Mouse (Mus musculus): ENCODE measurements around the gene Gzmd. TPM values are rescaled to one million over a fixed set of nuclear protein-coding genes. Genes with fewer than 3 reads are reported as not detected.

Gzmd gene
- polyA plus RNA-seq (2017; shearing (Covaris generic)): under 1 TPM in 1 of 2 experiments, not detected in 1; 0.29 TPM

DNA sequence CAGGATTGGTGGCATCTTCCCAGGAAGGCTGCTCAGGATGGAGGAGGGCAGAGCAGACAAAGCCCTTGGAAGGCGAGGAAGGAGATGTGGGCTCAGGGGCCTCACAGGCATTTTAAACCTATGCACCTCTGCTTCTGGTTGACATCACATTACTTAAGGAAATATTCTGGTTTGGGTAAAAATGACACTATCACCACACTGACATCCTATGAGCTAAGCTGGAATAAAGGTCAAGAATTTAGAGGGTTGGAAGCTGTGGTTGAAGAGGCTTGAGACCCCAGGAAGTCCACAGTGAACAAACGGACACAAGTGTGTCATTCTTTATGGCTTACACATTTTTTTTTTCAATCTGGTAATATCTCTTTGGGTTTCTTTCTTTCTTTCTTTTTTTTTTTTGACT is at the start of gene Gzmd:
Gene Gzmd (minus strand): TSS at position 101 of the 400 bp plus-strand sequence.

DNA sequence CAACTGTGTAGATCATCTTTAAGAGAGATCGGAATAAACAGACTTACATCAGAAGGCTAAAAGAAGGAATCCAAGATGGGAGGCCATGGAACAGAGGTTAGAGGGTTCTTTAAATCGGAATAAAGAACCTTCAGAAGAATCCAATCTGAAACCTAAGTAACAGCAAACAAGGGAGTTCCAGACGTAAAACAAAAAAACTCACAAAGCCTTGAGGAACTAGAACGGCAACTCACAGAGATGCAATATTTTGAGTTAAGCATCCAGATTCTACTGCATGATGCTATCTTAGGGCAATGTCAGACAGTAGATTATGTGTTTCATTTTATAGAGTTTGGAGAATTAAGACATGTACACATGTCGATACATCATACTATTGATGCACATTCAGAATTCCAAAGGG is 42.1 kb upstream of the Gzmd start, which contains the start of gene Gzmn:
Gene Gzmn (minus strand): TSS at position 101 of the 400 bp plus-strand sequence.

DNA sequence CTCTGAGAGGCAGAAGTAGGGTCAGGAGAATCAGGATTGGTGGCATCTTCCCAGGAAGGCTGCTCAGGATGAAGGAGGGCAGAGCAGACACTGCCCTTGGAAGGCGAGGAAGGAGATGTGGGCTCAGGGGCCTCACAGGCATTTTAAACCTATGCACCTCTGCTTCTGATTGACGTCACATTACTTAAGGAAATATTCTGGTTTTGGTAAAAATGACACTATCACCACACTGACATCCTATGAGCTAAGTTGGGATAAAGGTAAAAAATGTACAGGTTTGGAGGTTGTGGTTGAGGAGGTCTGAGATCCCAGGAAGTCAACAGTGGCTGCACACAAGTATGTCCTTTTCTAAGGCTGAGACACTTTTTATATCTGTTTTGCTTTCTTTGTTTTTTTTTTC is 27.1 kb upstream of the Gzmd start, which contains the start of gene Gzmg:
Gene Gzmg (minus strand): TSS at position 101 of the 400 bp plus-strand sequence.

DNA sequence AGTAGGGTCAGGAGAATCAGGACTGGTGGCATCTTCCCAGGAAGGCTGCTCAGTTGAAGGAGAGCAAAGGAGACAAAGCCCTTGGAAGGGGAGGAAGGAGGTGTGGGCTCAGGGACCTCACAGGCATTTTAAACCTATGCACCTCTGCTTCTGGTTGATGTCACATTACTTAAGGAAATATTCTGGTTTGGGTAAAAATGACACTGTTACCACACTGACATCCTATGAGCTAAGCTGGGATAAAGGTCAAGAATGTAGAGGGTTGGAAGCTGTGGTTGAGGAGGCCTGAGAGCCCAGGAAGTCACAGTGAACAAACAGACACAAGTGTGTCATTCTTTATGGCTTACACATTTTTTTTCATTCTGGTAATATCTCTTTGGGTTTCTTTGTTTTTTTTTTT is 11.9 kb downstream of the Gzmd start, which contains the start of gene Gzme:
Gene Gzme (minus strand): TSS at position 101 of the 400 bp plus-strand sequence.

DNA sequence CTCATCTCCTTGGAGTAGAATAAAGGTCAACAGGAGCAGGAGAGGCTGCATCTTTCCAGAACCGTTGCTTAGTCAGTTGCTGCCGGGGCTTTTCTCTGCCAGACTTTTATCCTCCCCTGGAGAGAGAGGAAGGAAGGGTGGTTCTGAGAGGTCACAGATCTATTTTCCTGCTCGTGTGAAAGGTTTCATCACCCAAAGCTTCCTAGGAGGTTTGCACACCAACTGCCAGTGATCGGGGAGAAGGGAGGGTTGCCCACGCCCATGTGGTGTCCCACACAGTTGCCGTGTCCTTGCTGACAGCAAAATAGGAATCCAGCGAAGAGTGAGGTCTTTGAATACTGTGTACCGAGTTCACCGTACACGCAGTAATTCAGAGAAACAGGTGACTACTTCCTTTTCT is 30.0 kb downstream of the Gzmd start, which contains the start of gene Ctsg:
Gene Ctsg (minus strand): TSS at position 189 of the 400 bp plus-strand sequence.

DNA sequence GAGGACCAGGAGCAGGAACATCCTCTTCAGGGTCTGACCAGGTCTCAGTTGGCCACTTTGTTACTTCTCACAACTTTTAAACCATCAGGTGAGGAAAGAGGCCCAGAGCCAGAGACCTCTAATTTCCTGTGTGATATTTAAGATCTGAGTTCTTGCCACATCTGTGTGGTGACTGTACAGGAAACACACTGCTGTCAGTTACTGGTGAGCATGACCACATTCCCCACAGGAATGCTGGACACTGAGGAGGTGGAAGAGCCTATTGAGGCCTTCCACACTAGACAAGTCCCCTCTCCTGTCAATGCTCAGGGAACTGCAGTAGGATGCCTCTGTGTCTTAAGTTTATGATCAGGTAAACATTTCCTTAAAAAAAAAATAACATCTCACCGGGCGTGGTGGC is 47.2 kb downstream of the Gzmd start, which contains the start of gene Mcpt8:
Gene Mcpt8 (minus strand): TSS at position 107 of the 400 bp plus-strand sequence.

Other genes with a start within 250 kb of the Gzmd start
- gene Cbln3, start 248.2 kb downstream of the Gzmd start, polyA plus RNA-seq (2017; shearing (Covaris generic)): under 1 TPM; 0.33 to 0.48 TPM
- 10 to 100 TPM; 67.6 to 78.9 TPM for gene Khnyn, start 247.7 kb downstream of the Gzmd start, polyA plus RNA-seq (2017; shearing (Covaris generic))
- 10 to 100 TPM; 72.3 to 79.5 TPM for gene Sdr39u1, start 232.3 kb downstream of the Gzmd start, polyA plus RNA-seq (2017; shearing (Covaris generic))
- not detected for gene Cma1, start 187.9 kb downstream of the Gzmd start, polyA plus RNA-seq (2017; shearing (Covaris generic))
- not detected for gene Cma2, start 181.6 kb downstream of the Gzmd start, polyA plus RNA-seq (2017; shearing (Covaris generic))
- gene Mcpt1, start 114.6 kb downstream of the Gzmd start, polyA plus RNA-seq (2017; shearing (Covaris generic)): not detected
- gene Mcpt9, start 102.1 kb downstream of the Gzmd start, polyA plus RNA-seq (2017; shearing (Covaris generic)): under 1 TPM in 1 of 2 experiments, not detected in 1; 0.32 TPM
- not detected for gene Mcpt2, start 90.6 kb downstream of the Gzmd start, polyA plus RNA-seq (2017; shearing (Covaris generic))
- not detected for gene Mcpt4, start 70.3 kb downstream of the Gzmd start, polyA plus RNA-seq (2017; shearing (Covaris generic))
- under 1 TPM; 0.19 to 0.58 TPM for gene Mcpt8, start 47.3 kb downstream of the Gzmd start, polyA plus RNA-seq (2017; shearing (Covaris generic))
- under 1 TPM in 1 of 2 experiments, not detected in 1; 0.54 TPM for gene Ctsg, start 30.0 kb downstream of the Gzmd start, polyA plus RNA-seq (2017; shearing (Covaris generic))
- gene Gzme, start 12.0 kb downstream of the Gzmd start, polyA plus RNA-seq (2017; shearing (Covaris generic)): under 1 TPM in 1 of 2 experiments, not detected in 1; 0.18 TPM
- not detected for gene Gzmg, start 27.0 kb upstream of the Gzmd start, polyA plus RNA-seq (2017; shearing (Covaris generic))
- gene Gzmn, start 42.0 kb upstream of the Gzmd start, polyA plus RNA-seq (2017; shearing (Covaris generic)): not detected
- gene Gzmf, start 78.8 kb upstream of the Gzmd start, polyA plus RNA-seq (2017; shearing (Covaris generic)): not detected
- 1 to 10 TPM; 4.9 to 7.4 TPM for gene Gzmc, start 102.0 kb upstream of the Gzmd start, polyA plus RNA-seq (2017; shearing (Covaris generic))
- gene Gzmb, start 129.7 kb upstream of the Gzmd start, polyA plus RNA-seq (2017; shearing (Covaris generic)): 10 to 100 TPM in 1 of 2 experiments, 1 to 10 TPM in 1; 4.9 to 17.7 TPM
- under 1 TPM; 0.24 to 0.33 TPM for gene Atp12a, start 232.5 kb upstream of the Gzmd start, polyA plus RNA-seq (2017; shearing (Covaris generic))

Data from inflammation-experienced regulatory T-cells (primary cell).